Mouse (Mus musculus) hindbrain, postnatal 0 days (tissue): ENCODE data around the gene Tent4b. TPM values are rescaled to one million over a fixed set of nuclear protein-coding genes. Genes with fewer than 3 reads are reported as not detected.
A peak's percentile ranks its signal among the peaks of the same experiment; 100 is the strongest.

Experiments
- ATAC-seq: fragments of 200-750 bp; cut with Nextera tagmentation; 2 replicates; pipeline ENCODE4 v1.8.0; 2017; ENCODE audit warnings: mild to moderate bottlenecking, moderate TSS enrichment, moderate library complexity
- DNase-seq: peaks from one replicate; pipeline ENCODE4 v3.0.0-alpha.2; 2015; ENCODE audit warnings: low spot score
- H3K27ac ChIP-seq: fragments of 300-500 bp; sonication (generic); 2 replicates; pipeline ENCODE4 v1.5.1; 2014; ENCODE audit warnings: mild to moderate bottlenecking
- H3K27me3 ChIP-seq: fragments of 300-500 bp; sonication (generic); 2 replicates; pipeline ENCODE4 v1.6.1; 2014; ENCODE audit warnings: low read length, mixed read lengths; ENCODE audit not compliant: insufficient read depth
- H3K36me3 ChIP-seq: fragments of 300-500 bp; sonication (generic); 2 replicates; pipeline ENCODE4 v1.6.1; 2014; ENCODE audit warnings: low read length, mixed read lengths; ENCODE audit not compliant: insufficient read depth
- H3K4me1 ChIP-seq: fragments of 300-500 bp; sonication (generic); 2 replicates; pipeline ENCODE4 v1.6.1; 2014; ENCODE audit warnings: antibody characterized with exemption, low read length, mixed read lengths; ENCODE audit not compliant: insufficient read depth
- H3K4me2 ChIP-seq: fragments of 300-500 bp; sonication (generic); 2 replicates; pipeline ENCODE4 v1.6.1; 2014; ENCODE audit warnings: low read depth, mild to moderate bottlenecking, low read length, moderate library complexity, mixed read lengths
- H3K4me3 ChIP-seq: fragments of 300-500 bp; sonication (generic); 2 replicates; pipeline ENCODE4 v1.5.1; 2014; ENCODE audit warnings: low read length
- H3K9ac ChIP-seq: fragments of 300-500 bp; sonication (generic); replicated peaks from 2 replicates; pipeline ENCODE4 v1.6.1; 2014; ENCODE audit warnings: mild to moderate bottlenecking, low read length, moderate library complexity, mixed read lengths
- H3K9me3 ChIP-seq: fragments of 300-500 bp; sonication (generic); 2 replicates; pipeline ENCODE4 v1.6.1; 2016; ENCODE audit warnings: low read length, mixed read lengths
- CTCF ChIP-seq: IDR thresholded peaks from 2 replicates; pipeline ENCODE4 v1.5.1; 2016; ENCODE audit warnings: antibody characterized with exemption, control low read depth, low read depth
- WGBS: fragments of 180-500 bp; shearing (Covaris S2); extraction: QIAGEN DNeasy Blood & Tissue Kit; methylation state at CpG from one replicate; pipeline ENCODE4 v1.1.7; 2014; 5-methylcytosine and 5-hydroxymethylcytosine counted together
- polyA plus RNA-seq: library from polyadenylated mRNA; unstranded; fragments of >200 nt; fragmentation: Nextera tagmentation; extraction: Ambion mirVana; gene quantifications from 2 replicates; pipeline ENCODE4 v1.2.1, GENCODE M21; 2015
- total RNA-seq: library from RNA; depleted of rRNA; stranded (reverse); fragments of >200 nt; gene quantifications from 2 replicates; pipeline ENCODE4 v1.2.3, GENCODE M21; 2014

Tent4b gene
- total and polyA plus RNA-seq, 2 experiments from 2014 or later = 7.9 to 33.6 TPM

DNA sequence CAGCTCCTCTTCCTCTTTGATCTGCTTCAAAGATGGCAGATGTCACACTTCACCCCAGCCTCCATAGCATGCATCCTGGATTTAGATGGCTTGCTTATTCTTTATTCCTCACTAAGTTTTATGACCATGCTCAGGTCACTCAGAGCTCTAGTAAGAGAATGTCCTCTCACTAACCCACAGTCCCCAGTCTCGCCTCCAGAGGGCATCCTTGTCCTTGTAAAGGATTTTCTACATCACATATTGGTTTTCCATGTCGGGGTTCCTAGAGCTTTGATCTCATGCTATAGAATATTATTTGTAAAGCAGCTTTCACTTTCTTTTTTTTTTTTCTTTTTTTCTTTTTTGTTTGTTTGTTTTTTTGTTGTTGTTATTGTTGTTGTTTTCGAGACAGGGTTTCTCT, 53.8 kb downstream of the Tent4b start:
- no peak overlapping the region for H3K9ac ChIP-seq
- no peaks in the 10 kb centered on the region for H3K9me3 ChIP-seq
- H3K27me3 ChIP-seq = no peaks in the 10 kb centered on the region
- H3K4me3 ChIP-seq = no peak overlapping the region
- no peak for ATAC-seq
- peaks cover 15% of the 10 kb centered on the region for H3K36me3 ChIP-seq
- no peak overlapping the region for H3K4me2 ChIP-seq
- DNase-seq = peak; percentile 66
- WGBS = 76% methylated on average over 3 of the region's 3 CpGs
- H3K27ac ChIP-seq = no peak overlapping the region
- peak; percentile 57 for TF ChIP-seq CTCF
- no peaks in the 10 kb centered on the region for H3K4me1 ChIP-seq

DNA sequence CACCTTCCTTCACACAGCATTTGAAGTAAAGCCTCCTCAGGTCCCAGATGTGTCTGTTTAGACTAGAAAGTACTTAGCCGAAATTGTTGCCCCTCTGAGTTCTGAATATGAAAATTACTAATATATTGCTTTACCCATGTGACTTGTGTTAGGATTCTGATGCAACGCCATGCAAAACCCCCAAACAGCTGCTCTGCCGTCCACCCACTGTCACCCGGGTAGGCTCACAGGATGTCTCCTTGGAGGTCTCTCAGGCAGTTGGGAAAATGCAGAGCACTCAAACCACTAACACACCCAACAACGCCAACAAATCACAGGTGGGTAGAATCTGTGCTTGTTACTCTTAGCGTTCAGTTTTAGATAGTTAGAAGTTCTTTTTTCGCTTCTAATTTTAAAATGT, 55.9 kb downstream of the Tent4b start:
- ATAC-seq = no peak

DNA sequence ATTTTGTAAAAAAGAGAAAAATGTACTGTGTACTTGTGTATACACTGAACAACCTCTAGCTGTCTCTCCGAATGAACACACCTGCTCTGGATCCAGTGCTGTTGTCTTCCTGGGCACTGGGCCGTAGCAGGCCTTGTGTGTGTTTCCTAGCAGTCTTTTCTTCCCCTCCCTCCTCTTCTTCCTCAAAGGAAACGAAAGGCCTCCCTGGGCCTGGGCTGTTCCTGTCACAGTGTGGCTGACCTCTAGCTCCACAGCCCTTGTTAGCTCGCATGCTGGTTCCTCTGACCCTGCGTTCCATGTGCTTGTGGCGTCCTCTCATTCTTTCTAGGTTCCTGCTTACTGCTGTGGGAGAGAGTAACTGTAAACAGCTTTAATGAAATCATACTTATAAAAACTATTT, 59.0 kb downstream of the Tent4b start:
- Histone ChIP-seq H3K9me3 (no peaks in the 10 kb centered on the region), H3K9ac (no peak overlapping the region), H3K4me1 (no peaks in the 10 kb centered on the region), H3K36me3 (no peaks in the 10 kb centered on the region), H3K27me3 (no peaks in the 10 kb centered on the region), H3K4me3 (no peak overlapping the region), H3K4me2 (no peak overlapping the region), H3K27ac (no peak overlapping the region)
- ATAC-seq = no peak
- WGBS = 48% methylated on average over 6 of the region's 6 CpGs
- no peak for TF ChIP-seq CTCF
- no peak for DNase-seq

More for the DNA sequence above, 55.9 kb downstream of the Tent4b start:
- Histone ChIP-seq H3K27me3 (no peaks in the 10 kb centered on the region), H3K27ac (no peak overlapping the region), H3K9me3 (no peaks in the 10 kb centered on the region), H3K4me2 (no peak overlapping the region), H3K4me3 (no peak overlapping the region), H3K4me1 (no peaks in the 10 kb centered on the region), H3K36me3 (peaks cover 15% of the 10 kb centered on the region), H3K9ac (no peak overlapping the region)
- no peak for DNase-seq
- 86% methylated on average over 7 of the region's 7 CpGs for WGBS
- no peak for TF ChIP-seq CTCF

DNA sequence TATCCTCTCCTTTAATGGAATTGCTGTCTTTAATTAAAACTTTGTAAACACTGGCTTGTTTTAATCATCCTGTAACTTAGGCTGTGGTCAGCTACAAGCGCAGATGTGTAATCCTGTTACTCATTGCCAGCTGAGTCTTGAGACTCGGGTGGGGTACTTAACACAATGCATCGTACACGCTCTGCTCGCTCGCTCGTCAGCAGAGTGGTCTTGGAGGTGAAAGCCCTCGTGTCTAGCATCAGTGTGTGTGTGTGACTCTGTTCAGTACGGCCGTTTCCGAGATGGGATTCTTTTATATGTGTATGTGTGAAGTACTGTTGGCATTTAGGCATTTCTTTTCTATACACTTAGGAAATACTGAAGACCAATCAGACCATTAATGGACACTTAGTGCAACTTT, 59.5 kb downstream of the Tent4b start:
- no peaks in the 10 kb centered on the region for H3K27me3 ChIP-seq
- H3K4me1 ChIP-seq = no peaks in the 10 kb centered on the region
- H3K4me2 ChIP-seq = no peak overlapping the region
- TF ChIP-seq CTCF = no peak
- H3K9ac ChIP-seq = no peak overlapping the region
- ATAC-seq (no peak), DNase-seq (no peak)
- H3K36me3 ChIP-seq = no peaks in the 10 kb centered on the region
- no peak overlapping the region for H3K27ac ChIP-seq
- no peaks in the 10 kb centered on the region for H3K9me3 ChIP-seq
- no peak overlapping the region for H3K4me3 ChIP-seq
- 70% methylated on average over 11 of the region's 11 CpGs for WGBS

DNA sequence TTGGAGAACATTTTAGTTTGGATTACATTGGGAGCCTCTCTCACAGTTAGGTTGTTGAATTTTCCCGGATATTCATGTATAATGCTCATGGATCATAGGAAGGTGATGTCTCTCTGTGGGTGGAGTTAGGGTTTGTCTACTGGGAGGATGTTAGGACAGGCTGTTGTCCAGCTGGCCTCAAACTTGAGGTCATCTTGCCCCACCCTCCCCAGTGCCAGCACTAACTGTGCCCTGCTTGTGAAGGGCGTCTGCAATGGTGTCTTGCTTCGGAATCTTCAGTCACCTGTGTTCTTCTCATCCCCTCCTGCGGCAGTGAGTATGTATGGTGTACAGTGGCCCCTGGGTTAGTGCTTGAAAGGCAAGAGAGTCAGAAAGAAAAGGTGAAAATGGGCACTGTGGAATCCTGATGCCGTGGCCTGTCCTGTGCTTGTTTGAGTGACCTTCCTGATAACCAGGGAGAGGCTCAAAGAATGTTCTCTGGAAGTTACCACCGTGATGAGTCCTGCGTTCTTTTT, 61.5 kb downstream of the Tent4b start:
- Histone ChIP-seq H3K4me2 (no peak overlapping the region), H3K27ac (no peak overlapping the region), H3K9ac (no peak overlapping the region)

DNA sequence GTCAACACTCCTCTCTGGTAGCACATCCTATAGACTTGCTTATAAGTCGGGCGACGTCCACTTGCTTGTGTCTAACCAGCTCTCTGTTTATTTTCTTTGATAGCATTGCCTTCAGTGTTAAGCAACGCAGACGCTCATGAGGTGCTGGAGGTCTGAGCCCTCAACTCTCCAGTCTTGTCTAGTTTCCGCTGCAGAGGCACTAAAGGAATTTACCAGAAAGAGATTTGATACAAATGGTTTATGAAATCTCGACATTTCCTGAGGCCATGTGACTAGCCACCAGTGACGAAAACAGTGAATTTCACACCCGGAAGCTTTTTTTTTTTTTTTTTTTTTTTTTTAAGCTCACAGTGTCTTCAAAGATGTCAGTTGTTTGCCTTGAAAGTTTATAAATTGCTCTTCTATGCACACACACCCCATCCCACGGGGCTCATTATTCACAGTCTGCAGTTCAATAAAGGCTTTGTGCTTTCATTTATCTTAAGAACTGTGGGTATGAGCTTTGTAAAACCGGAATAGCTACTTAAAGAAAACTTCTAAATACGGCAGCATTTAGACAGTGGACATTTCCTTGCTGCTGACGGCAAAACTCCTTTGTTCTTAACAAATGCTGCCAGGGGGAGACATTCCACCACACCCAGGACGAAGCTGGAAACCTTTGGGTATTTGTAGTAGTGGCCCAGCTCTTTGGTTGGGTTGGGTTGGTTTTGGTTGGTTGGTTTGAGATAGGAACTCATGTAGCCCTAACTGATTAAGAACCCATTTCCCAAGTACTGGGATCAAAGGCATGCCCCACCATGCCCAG, 64.0 kb downstream of the Tent4b start:
- Histone ChIP-seq H3K36me3 (no peaks in the 10 kb centered on the region), H3K9me3 (no peaks in the 10 kb centered on the region), H3K4me2 (no peak overlapping the region), H3K4me1 (no peaks in the 10 kb centered on the region), H3K27ac (no peak overlapping the region), H3K9ac (no peak overlapping the region), H3K27me3 (no peaks in the 10 kb centered on the region), H3K4me3 (no peak overlapping the region)
- no peak for ATAC-seq
- no peak for DNase-seq
- WGBS = 42% methylated on average over 14 of the region's 14 CpGs
- TF ChIP-seq CTCF = no peak

More for the DNA sequence above, 61.5 kb downstream of the Tent4b start:
- no peaks in the 10 kb centered on the region for H3K9me3 ChIP-seq
- no peaks in the 10 kb centered on the region for H3K27me3 ChIP-seq
- no peak for DNase-seq
- TF ChIP-seq CTCF = no peak
- no peaks in the 10 kb centered on the region for H3K4me1 ChIP-seq
- no peaks in the 10 kb centered on the region for H3K36me3 ChIP-seq
- WGBS = 89% methylated on average over 7 of the region's 7 CpGs
- no peak for ATAC-seq
- H3K4me3 ChIP-seq = no peak overlapping the region

DNA sequence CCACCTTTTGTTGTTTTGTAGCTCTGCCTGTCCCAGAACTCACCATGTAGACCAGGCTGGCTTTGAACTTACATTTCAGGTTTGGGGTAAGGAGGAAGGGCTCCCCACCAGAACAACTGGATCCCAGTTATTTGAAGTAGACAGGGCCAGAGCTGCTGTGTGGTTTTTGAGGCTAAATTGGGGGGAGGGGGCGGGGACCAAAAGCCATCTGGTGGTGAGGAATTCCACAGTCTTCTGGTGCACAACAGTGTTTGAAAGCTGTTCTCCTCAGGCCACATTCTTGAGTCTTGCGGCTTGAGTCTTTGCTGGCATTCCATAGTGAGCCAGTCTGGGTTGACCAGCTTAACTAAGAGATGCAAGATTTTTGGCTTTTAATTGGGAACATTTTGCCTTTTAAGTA, 66.5 kb downstream of the Tent4b start:
- no peak for TF ChIP-seq CTCF
- WGBS = 14% methylated on average over 2 of the region's 2 CpGs
- Histone ChIP-seq H3K27me3 (no peaks in the 10 kb centered on the region), H3K9me3 (no peaks in the 10 kb centered on the region), H3K4me3 (no peak overlapping the region), H3K4me1 (no peaks in the 10 kb centered on the region), H3K4me2 (no peak overlapping the region), H3K27ac (no peak overlapping the region), H3K36me3 (no peaks in the 10 kb centered on the region), H3K9ac (no peak overlapping the region)
- DNase-seq (peak; percentile 20), ATAC-seq (no peak)
